Mouse (Mus musculus) hindbrain, embryonic 11.5 days (tissue): ENCODE measurements around the gene Tasp1. TPM values are rescaled to one million over a fixed set of nuclear protein-coding genes. Genes with fewer than 3 reads are reported as not detected.
A peak's percentile ranks its signal among the peaks of the same experiment; 100 is the strongest.
"Not testable (repeated sequence)": the region's sequence is repeated elsewhere in the genome, so short reads cannot be mapped to it uniquely, and the experiment has no call there.

ENCODE experiments used
- ATAC-seq: fragments of 200-750 bp; cut with Nextera tagmentation; 2 replicates; pipeline ENCODE4 v1.8.0; 2017; ENCODE audit warnings: mild to moderate bottlenecking, moderate TSS enrichment, moderate library complexity; ENCODE audit not compliant: low FRiP score
- DNase-seq: peaks from one replicate; pipeline ENCODE4 v3.0.0-alpha.2; 2015; ENCODE audit warnings: low spot score
- H3K27ac ChIP-seq: fragments of 300-500 bp; sonication (generic); 2 replicates; pipeline ENCODE4 v1.5.1; 2014; ENCODE audit warnings: mild to moderate bottlenecking, low read depth, low read length
- H3K27me3 ChIP-seq: fragments of 300-500 bp; sonication (generic); 2 replicates; pipeline ENCODE4 v1.6.1; 2014; ENCODE audit warnings: mild to moderate bottlenecking, low read length, moderate library complexity, mixed read lengths; ENCODE audit not compliant: control insufficient read depth, insufficient read depth
- H3K36me3 ChIP-seq: fragments of 300-500 bp; sonication (generic); 2 replicates; pipeline ENCODE4 v1.6.1; 2014; ENCODE audit warnings: mild to moderate bottlenecking, low read length, moderate library complexity, mixed read lengths; ENCODE audit not compliant: control insufficient read depth, insufficient read depth
- H3K4me1 ChIP-seq: fragments of 300-500 bp; sonication (generic); replicated peaks from 2 replicates; pipeline ENCODE4 v1.6.1; 2014; ENCODE audit warnings: low read length, mixed read lengths; ENCODE audit not compliant: control insufficient read depth, insufficient read depth
- H3K4me2 ChIP-seq: fragments of 300-500 bp; sonication (generic); replicated peaks from 2 replicates; pipeline ENCODE4 v1.6.1; 2014; ENCODE audit warnings: mild to moderate bottlenecking, low read depth, low read length
- H3K4me3 ChIP-seq: fragments of 300-500 bp; sonication (generic); 2 replicates; pipeline ENCODE4 v1.5.1; 2014; ENCODE audit warnings: low read depth, low read length
- H3K9ac ChIP-seq: fragments of 300-500 bp; sonication (generic); 2 replicates; pipeline ENCODE4 v1.6.1; 2014; ENCODE audit warnings: low read depth, low read length
- H3K9me3 ChIP-seq: fragments of 300-500 bp; sonication (generic); 2 replicates; pipeline ENCODE4 v1.6.1; 2016; ENCODE audit warnings: low read length; ENCODE audit not compliant: control insufficient read depth
- WGBS: fragments of 180-500 bp; shearing (Covaris S2); extraction: QIAGEN DNeasy Blood & Tissue Kit; methylation state at CpG from one replicate; pipeline ENCODE4 v1.1.7; 2014; 5-methylcytosine and 5-hydroxymethylcytosine counted together
- polyA plus RNA-seq: library from polyadenylated mRNA; unstranded; fragments of >200 nt; fragmentation: Nextera tagmentation; extraction: Ambion mirVana; gene quantifications from 2 replicates; pipeline ENCODE4 v1.2.1, GENCODE M21; 2014

Tasp1 gene
- polyA plus RNA-seq, 1 experiment from 2014 or later = 18.9 TPM

DNA sequence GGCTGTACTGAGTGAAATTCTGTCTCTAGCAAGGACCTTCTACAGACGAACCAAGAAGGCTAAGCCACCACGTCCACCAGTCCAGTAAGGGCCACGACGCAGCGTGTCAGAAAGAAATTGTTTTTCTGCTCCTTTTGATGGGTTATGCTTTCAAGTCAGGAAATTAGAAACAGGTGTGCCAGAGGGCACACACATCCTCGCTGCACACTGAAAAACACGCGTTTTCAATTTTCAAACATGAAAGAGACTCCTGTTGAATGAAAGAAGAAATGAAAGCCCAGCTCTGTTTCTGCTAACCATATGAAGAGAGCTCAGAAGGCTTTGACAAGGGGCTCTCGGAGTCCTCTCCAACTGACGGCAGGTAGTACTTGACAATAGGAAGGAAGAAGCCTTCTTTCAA lies 132.0 kb downstream of the Tasp1 start:
- Histone ChIP-seq H3K4me3 (no peak overlapping the region), H3K27ac (no peak overlapping the region), H3K27me3 (no peaks in the 10 kb centered on the region), H3K36me3 (no peaks in the 10 kb centered on the region), H3K9ac (no peak overlapping the region), H3K4me1 (no peaks in the 10 kb centered on the region), H3K9me3 (no peaks in the 10 kb centered on the region), H3K4me2 (no peak overlapping the region)
- WGBS = 71% methylated on average over 10 of the region's 10 CpGs
- ATAC-seq (no peak), DNase-seq (peak; percentile 20)

DNA sequence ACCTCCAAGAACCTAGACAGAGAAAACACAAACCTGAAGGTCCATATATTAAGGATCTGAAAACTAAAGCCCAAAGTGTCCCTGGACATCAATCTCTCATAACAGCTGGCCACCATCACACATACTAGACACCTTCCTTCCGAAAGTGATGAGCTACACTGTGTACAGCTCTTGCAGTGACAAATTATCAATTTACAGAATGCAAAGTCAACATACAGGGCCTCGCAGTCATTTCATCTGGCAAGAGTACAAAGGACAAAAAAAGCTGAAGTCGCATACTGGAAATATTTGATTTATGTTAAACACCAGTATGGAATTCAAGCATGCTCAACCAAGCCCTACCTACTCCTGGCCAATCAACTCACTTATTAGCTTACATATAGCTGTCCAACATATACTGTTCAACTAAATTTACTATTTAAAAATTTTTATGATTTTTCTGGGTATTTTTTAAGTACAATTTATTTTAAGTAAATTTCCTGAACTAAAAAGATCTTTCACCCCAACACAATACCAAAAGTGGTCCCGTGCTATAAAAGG lies 132.5 kb downstream of the Tasp1 start:
- DNase-seq (no peak), ATAC-seq (no peak)
- Histone ChIP-seq H3K27ac (no peak overlapping the region), H3K4me2 (no peak overlapping the region), H3K9me3 (no peaks in the 10 kb centered on the region), H3K4me3 (no peak overlapping the region), H3K27me3 (no peaks in the 10 kb centered on the region), H3K4me1 (no peaks in the 10 kb centered on the region), H3K9ac (no peak overlapping the region), H3K36me3 (no peaks in the 10 kb centered on the region)
- 83% methylated on average over 4 of the region's 4 CpGs for WGBS

DNA sequence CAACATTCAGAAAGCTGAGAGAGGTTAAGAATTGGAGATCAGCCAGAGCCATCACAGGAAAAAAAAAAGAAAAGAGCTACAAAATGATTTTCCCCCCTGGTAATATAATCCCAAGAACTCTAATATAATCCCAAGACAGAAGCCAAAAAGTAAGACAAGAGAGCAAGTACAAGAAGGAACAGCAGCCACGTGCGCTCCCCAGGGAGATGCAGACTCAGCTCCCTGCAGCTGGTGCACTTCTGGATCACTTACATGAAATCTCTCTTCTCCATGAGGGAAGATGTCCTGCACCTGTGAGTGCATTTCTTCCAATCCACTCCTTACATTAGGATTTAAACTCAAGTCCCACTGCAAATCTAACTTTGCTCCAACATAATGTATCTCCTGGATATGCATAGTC lies 134.4 kb downstream of the Tasp1 start:
- 79% methylated on average over 2 of the region's 2 CpGs for WGBS

DNA sequence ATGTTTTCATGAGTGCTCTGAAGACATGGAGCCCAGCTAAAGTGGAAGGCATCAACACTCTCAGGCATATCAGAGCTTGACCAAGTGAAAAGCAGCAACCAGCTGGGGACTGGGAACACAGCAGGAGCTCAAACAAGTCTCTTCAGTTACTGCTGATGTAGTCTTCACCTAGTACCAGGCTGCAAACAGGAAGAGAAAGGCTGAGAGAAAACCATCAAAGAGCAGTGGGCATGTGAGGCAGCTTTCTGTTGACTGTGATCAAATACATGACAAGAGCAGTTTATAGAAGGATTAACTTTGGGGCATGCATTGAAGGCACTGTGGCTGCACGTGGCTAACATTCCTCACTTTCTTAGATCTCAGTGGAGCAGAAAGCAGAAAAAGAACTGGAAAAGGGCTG lies 141.7 kb downstream of the Tasp1 start:
- 8% methylated on average over 1 of the region's 1 CpGs for WGBS
- no peak for DNase-seq
- H3K9me3 ChIP-seq = no peaks in the 10 kb centered on the region
- H3K4me3 ChIP-seq = no peak overlapping the region
- no peaks in the 10 kb centered on the region for H3K4me1 ChIP-seq
- no peak overlapping the region for H3K9ac ChIP-seq
- no peaks in the 10 kb centered on the region for H3K36me3 ChIP-seq
- no peak overlapping the region for H3K27ac ChIP-seq
- H3K4me2 ChIP-seq = no peak overlapping the region
- H3K27me3 ChIP-seq = no peaks in the 10 kb centered on the region
- no peak for ATAC-seq

More for the DNA sequence above, 134.4 kb downstream of the Tasp1 start:
- Histone ChIP-seq H3K27ac (no peak overlapping the region), H3K4me3 (no peak overlapping the region), H3K27me3 (no peaks in the 10 kb centered on the region), H3K36me3 (no peaks in the 10 kb centered on the region), H3K9me3 (no peaks in the 10 kb centered on the region), H3K9ac (no peak overlapping the region), H3K4me1 (no peaks in the 10 kb centered on the region), H3K4me2 (no peak overlapping the region)
- ATAC-seq = no peak
- DNase-seq = no peak

DNA sequence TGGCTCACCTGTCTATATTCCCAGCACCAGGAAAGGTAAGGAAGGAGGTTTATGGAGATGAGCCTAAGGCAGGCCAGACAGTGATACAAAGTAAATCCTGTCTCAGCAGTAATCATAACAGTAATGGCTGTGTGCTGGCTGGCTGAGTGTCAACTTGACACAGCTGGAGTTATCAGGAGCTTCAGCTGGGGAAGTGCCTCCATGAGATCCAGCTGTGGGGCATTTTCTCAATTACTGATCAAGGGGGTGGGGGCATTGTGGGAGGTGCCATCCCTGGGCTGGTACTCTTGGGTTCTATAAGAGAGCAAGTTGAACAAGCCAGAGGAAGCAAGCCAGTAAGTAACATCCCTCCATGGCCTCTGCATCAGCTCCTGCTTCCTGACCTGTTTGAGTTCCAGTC lies 145.2 kb downstream of the Tasp1 start:
- H3K27me3 ChIP-seq, H3K4me3 ChIP-seq, H3K4me2 ChIP-seq, H3K9me3 ChIP-seq, H3K4me1 ChIP-seq, H3K27ac ChIP-seq, ATAC-seq, H3K36me3 ChIP-seq, DNase-seq, H3K9ac ChIP-seq: not testable (repeated sequence)

DNA sequence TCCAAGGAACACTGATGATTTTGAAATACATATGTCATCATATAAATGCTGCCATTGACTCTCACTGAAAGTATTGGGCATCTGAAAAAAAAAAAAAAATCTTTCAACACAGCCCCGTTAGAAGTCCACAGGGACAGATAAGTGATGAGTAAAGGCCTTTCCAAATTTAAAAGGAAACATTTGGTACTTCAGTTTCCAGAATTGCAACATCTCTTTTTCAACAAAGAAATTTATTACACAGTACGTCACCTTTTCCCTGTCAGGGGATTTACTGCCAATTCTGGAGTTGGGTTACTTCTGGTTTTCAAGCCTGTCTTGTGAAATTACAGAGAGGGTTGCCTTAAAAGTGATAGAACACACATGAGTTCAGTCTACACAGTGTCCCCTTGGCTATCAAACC lies 146.8 kb downstream of the Tasp1 start:
- DNase-seq (no peak), ATAC-seq (no peak)
- Histone ChIP-seq H3K4me1 (no peaks in the 10 kb centered on the region), H3K9me3 (no peaks in the 10 kb centered on the region), H3K27ac (no peak overlapping the region), H3K9ac (no peak overlapping the region), H3K27me3 (no peaks in the 10 kb centered on the region), H3K4me3 (no peak overlapping the region), H3K4me2 (no peak overlapping the region), H3K36me3 (no peaks in the 10 kb centered on the region)
- 75% methylated on average over 2 of the region's 2 CpGs for WGBS

DNA sequence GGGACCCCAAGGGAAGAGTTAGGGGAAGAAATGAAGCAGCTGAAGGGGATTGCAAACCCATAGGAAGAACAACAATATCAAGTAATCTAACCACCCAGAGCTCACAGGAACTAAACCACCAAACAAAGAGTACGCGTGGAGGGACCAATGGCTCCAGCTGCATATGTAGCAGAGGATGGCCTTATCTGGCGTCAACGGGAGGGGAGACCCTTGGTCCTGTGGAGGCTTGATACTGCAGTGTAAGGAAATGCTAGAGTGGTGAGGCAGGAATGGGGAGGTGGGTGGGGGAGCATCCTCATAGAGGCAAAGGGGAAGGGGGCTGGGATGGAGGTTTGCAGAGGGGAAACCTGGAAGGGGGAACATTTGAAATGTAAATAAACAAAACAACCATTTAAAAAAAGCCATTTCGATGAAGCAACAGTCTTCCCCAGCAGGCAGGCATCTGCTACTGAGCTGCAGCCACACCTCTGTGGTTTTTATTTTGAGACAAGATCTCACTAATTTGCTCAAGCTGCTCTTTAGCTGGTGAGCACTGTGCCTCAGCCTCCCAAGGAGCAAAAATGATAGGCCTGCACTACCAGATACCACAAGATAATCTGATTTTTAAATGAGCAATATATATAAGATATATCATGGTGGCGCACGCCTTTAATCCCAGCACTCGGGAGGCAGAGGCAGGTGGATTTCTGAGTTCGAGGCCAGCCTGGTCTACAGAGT lies 160.0 kb downstream of the Tasp1 start:
- Histone ChIP-seq H3K9ac (no peak overlapping the region), H3K4me2 (no peak overlapping the region), H3K36me3 (no peaks in the 10 kb centered on the region), H3K27ac (no peak overlapping the region), H3K4me3 (no peak overlapping the region), H3K4me1 (no peaks in the 10 kb centered on the region), H3K27me3 (no peaks in the 10 kb centered on the region), H3K9me3 (no peaks in the 10 kb centered on the region)
- DNase-seq (no peak), ATAC-seq (no peak)
- WGBS = 90% methylated on average over 9 of the region's 9 CpGs

DNA sequence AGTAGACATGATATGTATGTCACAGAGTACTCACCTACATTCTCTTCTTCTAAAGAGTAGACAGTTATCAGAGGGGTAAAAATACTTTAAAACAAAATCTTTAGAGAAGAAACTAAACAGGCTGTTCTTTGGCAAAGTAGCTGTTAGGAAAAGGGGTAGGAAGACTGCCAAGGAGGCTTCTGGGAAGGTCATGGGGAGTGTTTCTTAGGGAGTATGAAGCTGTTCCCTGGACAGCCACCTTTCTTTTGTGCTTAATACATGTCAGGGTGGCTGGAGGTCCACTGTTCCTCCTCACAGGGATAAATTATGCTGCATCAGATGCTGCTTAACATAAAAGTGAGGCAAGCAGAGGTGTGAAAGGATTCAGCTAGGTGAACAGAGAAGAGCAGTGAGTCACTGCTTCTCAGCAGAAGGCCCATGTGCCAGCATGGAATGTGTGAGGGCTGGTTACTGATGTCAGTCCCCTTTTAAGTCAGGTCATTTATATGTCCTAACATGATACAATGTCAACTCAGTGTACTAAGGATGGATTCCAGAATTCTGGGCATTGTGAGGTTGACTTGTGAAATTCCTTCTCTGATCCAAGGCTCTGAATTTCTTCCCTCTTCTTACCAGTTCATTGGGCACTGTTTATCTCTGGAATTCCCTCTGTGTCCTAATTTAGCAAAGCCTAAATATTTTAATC lies 175.1 kb downstream of the Tasp1 start:
- Histone ChIP-seq H3K4me2 (no peak overlapping the region), H3K4me3 (no peak overlapping the region), H3K9ac (no peak overlapping the region), H3K4me1 (no peaks in the 10 kb centered on the region), H3K9me3 (no peaks in the 10 kb centered on the region), H3K27me3 (no peaks in the 10 kb centered on the region), H3K36me3 (no peaks in the 10 kb centered on the region), H3K27ac (no peak overlapping the region)
- DNase-seq (no peak), ATAC-seq (no peak)

DNA sequence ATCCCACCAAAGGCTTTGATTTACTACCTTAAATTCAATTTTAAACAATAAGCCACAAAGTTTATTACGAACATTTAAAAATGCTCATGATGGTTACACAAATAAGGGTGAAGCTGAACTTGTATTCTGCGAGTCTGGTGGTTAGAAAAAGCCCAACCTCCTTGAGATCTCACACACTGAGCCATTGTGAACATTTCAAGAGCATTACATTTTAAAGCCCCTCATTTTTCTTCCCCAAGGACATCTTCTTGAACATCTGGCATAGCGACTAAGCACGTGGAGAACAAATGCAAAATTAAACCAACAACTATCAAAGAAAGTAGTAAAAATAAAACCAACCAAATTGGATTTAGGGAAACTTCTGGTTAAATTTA lies 182.4 kb downstream of the Tasp1 start:
- no peak overlapping the region for H3K27ac ChIP-seq
- no peak for DNase-seq
- WGBS = 84% methylated on average over 4 of the region's 4 CpGs
- H3K4me2 ChIP-seq = no peak overlapping the region
- no peaks in the 10 kb centered on the region for H3K36me3 ChIP-seq
- no peaks in the 10 kb centered on the region for H3K27me3 ChIP-seq
- no peak overlapping the region for H3K4me3 ChIP-seq
- H3K9me3 ChIP-seq = no peaks in the 10 kb centered on the region
- H3K9ac ChIP-seq = no peak overlapping the region
- no peaks in the 10 kb centered on the region for H3K4me1 ChIP-seq
- ATAC-seq = no peak
